Mouse (Mus musculus) liver, embryonic 14.5 days (tissue): ENCODE measurements at regions not wholly inside any gene's neighbourhood (a gene's known extent, or its start where the extent isn't known, plus 50 kb on each side); places are given as distances from the start of the nearest gene placed in this dataset.
"Not testable (repeated sequence)": the region's sequence is repeated elsewhere in the genome, so short reads cannot be mapped to it uniquely, and the experiment has no call there.

ENCODE experiments used
- ATAC-seq: fragments of 200-750 bp; cut with Nextera tagmentation; 2 replicates; pipeline ENCODE4 v1.8.0; 2017; ENCODE audit warnings: moderate number of reproducible peaks, mild to moderate bottlenecking, moderate library complexity; ENCODE audit not compliant: insufficient read depth
- DNase-seq, 3 experiments: peaks; one replicate each; pipeline ENCODE4 v3.0.0-alpha.2; 2012 to 2013; ENCODE audit warnings: low read depth in 3 of 3, low spot score in 3 of 3
- H3K27ac ChIP-seq: fragments of 300-500 bp; sonication (generic); 2 replicates; pipeline ENCODE4 v1.5.1; 2014; ENCODE audit warnings: moderate library complexity, mild to moderate bottlenecking, control low read depth, inconsistent platforms
- H3K27me3 ChIP-seq: fragments of 300-500 bp; sonication (generic); 2 replicates; pipeline ENCODE4 v1.6.1; 2014; ENCODE audit warnings: mild to moderate bottlenecking, low read length, moderate library complexity; ENCODE audit not compliant: control insufficient read depth, insufficient read depth
- H3K36me3 ChIP-seq: fragments of 300-500 bp; sonication (generic); replicated peaks from 2 replicates; pipeline ENCODE4 v1.6.1; 2014; ENCODE audit warnings: low read depth; ENCODE audit not compliant: control insufficient read depth, insufficient read depth
- H3K4me1 ChIP-seq, 2 experiments: fragments of 200-500 bp in 1 of 2; fragments of 300-500 bp in 1 of 2; sonication (generic) in 1 of 2; replicated peaks; 2 replicates each; pipeline ENCODE4 v1.6.1; 2012 to 2014; ENCODE audit warnings: antibody characterized with exemption in 1 of 2, inconsistent platforms in 1 of 2, low read length in 1 of 2; ENCODE audit not compliant: control insufficient read depth in 2 of 2, insufficient read depth in 2 of 2
- H3K4me2 ChIP-seq: fragments of 300-500 bp; sonication (generic); 2 replicates; pipeline ENCODE4 v1.6.1; 2014; ENCODE audit warnings: low read depth, mild to moderate bottlenecking, control low read depth, moderate library complexity
- H3K4me3 ChIP-seq, 2 experiments: fragments of 200-500 bp in 1 of 2; fragments of 300-500 bp in 1 of 2; sonication (generic) in 1 of 2; 2 replicates each; pipeline ENCODE4 v1.5.1; 2012 to 2014; ENCODE audit warnings: low read depth in 2 of 2, low read length in 2 of 2, mild to moderate bottlenecking in 2 of 2, control low read depth in 1 of 2, inconsistent platforms in 1 of 2, moderate library complexity in 1 of 2; ENCODE audit not compliant: insufficient read depth in 1 of 2
- H3K9ac ChIP-seq: fragments of 300-500 bp; sonication (generic); replicated peaks from 2 replicates; pipeline ENCODE4 v1.6.1; 2014; ENCODE audit warnings: mild to moderate bottlenecking, control low read depth, moderate library complexity
- H3K9me3 ChIP-seq: fragments of 300-500 bp; sonication (generic); 2 replicates; pipeline ENCODE4 v1.6.1; 2016; ENCODE audit warnings: low read length, mixed read lengths; ENCODE audit not compliant: control insufficient read depth
- CTCF ChIP-seq: IDR thresholded peaks from 2 replicates; pipeline ENCODE4 v1.5.1; 2016; ENCODE audit warnings: antibody characterized with exemption, low read depth, control low read depth
- EP300 ChIP-seq: IDR thresholded peaks from 2 replicates; pipeline ENCODE4 v1.6.1; 2016; ENCODE audit warnings: antibody characterized with exemption, low read depth
- WGBS: fragments of 180-500 bp; shearing (Covaris S2); extraction: QIAGEN DNeasy Blood & Tissue Kit; methylation state at CpG from one replicate; pipeline ENCODE4 v1.1.7; 2014; ENCODE audit not compliant: insufficient replicate concordance; 5-methylcytosine and 5-hydroxymethylcytosine counted together

DNA sequence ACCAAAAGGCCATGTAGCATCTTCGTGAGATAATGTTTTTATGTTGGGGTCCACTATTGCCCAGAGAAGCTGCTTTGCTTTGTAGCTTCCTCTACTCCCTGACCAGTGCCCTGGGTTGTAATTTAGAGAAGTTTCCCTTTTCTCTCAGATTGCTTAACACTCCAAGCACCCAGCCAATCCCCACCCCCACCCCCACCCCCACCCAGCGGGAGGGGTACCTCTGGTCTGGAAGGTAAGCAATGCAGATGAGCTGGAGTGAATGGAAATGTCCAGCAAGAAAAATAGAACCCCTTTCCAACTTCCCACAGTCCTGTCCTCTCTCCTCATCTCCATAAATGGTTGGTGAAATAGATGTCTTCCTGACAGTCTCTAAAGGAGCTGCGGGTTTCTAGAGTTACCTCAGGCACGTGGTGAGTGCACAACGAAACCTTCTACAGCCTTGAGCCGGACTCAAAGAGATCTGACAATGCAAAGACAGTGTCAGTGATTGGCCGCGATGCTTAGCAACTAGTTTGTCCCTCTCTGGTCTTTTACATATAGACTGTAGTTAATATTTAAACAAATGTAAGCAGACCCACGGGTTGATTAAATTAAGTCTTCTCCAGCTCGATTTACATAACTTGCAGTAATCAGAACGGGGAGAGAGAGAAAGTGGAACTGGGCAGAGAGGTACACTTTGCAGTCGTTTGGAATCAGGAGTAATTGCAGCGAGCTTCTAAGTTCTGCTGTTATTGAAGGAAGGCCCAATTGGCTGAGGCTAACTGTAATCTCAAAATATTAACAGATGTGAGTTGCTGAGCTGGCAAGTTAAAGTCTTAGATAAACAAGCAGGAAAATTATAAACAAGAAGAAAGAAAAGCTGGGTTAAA is 121.7 kb upstream of the Dapk1 start:
- Histone ChIP-seq H3K27ac (no peak overlapping the region), H3K36me3 (no peaks in the 10 kb centered on the region), H3K27me3 (no peaks in the 10 kb centered on the region), H3K9me3 (no peaks in the 10 kb centered on the region), H3K4me2 (peak overlapping the region; percentile 56), H3K4me1 (peaks cover 0 to 5% of the 10 kb centered on the region in 2 experiments; a peak in 2 of 4 replicates), H3K4me3 (peak overlapping the region in 1 of 2 experiments; percentile 11; a peak in 1 of 4 replicates), H3K9ac (no peak overlapping the region)
- DNase-seq (peak in 2 of 3 experiments; percentile 31 to 37), ATAC-seq (peak; percentile 70)
- TF ChIP-seq EP300 (no peak), CTCF (no peak)
- WGBS: 8% methylated on average over 13 of the region's 13 CpGs

DNA sequence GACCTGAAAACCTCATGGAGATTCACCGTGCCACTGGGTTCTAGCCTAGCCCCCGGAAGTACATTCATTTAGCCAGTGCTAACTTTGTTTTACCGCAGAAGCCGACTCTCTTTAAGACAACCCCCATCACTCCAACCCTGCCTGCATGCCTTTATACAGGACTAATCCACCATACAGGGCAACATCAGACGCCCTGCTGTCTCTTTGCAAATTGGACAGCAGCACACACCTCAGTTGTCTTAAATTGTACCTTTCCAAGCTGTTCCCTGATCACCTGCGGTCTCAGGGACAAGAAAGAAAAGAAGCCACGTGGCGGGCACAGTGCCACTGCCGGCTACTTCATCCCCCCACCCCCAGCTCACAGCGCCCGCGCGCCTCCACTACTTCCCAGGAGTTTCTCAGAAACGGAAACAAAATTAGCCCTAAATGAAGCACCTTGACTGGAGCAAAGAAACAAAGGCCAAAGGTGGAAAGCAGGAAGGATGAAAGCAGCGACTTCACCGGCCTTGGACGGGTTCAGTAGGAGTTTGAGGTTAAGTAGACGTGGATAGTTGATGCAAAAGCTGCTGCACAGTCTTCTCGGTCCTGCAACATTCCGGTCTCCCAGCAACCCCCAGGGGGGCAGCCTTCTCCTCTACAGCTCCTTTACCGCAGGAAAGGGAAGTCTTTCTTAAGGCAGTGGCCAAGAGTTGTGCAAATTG is 120.9 kb upstream of the Dapk1 start:
- no peak for DNase-seq
- H3K27ac ChIP-seq: no peak overlapping the region
- peaks cover 0 to 5% of the 10 kb centered on the region in 2 experiments; a peak in 2 of 4 replicates for H3K4me1 ChIP-seq
- peak overlapping the region; percentile 11 to 38; a peak in 3 of 4 replicates for H3K4me3 ChIP-seq
- no peak overlapping the region for H3K9ac ChIP-seq
- no peak for ATAC-seq
- no peaks in the 10 kb centered on the region for H3K9me3 ChIP-seq
- no peak for TF ChIP-seq CTCF
- TF ChIP-seq EP300: no peak
- 6% methylated on average over 21 of the region's 21 CpGs for WGBS
- H3K36me3 ChIP-seq: no peaks in the 10 kb centered on the region
- H3K27me3 ChIP-seq: no peaks in the 10 kb centered on the region
- peak overlapping the region; percentile 56 for H3K4me2 ChIP-seq

DNA sequence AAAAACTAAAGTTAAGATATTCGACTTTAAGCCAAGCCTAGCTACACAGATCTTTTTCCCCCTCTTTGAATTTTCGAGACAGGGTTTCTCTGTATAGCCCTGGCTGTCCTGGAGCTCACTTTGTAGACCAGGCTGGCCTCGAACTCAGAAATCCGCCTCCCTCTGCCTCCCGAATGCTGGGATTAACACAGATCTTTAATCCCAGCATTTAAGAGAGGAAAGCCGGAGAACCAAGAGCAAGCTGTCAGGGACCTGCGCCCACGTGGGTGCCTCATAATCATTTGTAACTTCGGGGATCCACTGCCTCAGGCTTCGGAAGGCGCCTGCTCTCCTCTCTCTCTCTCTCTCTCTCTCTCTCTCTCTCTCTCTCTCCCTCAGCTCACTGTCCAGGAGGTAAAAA is 120.3 kb upstream of the Dapk1 start:
- not testable (repeated sequence) for H3K36me3 ChIP-seq, DNase-seq, H3K4me3 ChIP-seq, H3K27ac ChIP-seq, ATAC-seq, H3K9me3 ChIP-seq, H3K4me1 ChIP-seq, H3K9ac ChIP-seq, H3K27me3 ChIP-seq
- 63% methylated on average over 11 of the region's 11 CpGs for WGBS
- peak overlapping the region; percentile 56 for H3K4me2 ChIP-seq

DNA sequence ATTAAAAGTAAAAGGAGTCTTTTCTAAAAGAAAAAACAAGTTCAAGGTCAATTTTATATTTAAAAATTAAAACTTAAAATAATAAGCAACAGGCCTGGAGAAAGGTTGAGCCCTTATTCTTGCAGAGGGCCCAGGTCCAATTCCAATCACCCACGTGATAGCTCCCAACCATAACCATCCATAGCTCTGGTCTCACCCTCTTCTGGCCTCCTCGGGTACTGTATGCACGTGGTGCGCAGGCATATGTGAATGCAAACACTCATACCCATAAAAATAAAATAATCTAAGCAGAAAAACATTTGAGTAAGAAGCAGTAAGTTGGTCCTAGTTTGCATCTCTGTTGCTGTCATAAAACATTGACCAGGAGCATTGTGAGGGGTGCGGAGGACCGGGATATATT is 119.8 kb upstream of the Dapk1 start:
- no peak for TF ChIP-seq EP300
- no peak for TF ChIP-seq CTCF
- H3K27me3 ChIP-seq: no peaks in the 10 kb centered on the region
- no peaks in the 10 kb centered on the region for H3K9me3 ChIP-seq
- H3K4me2 ChIP-seq: no peak overlapping the region
- no peak overlapping the region for H3K27ac ChIP-seq
- H3K4me3 ChIP-seq: no peak overlapping the region
- 76% methylated on average over 6 of the region's 6 CpGs for WGBS
- peaks cover 0 to 5% of the 10 kb centered on the region in 2 experiments; a peak in 2 of 4 replicates for H3K4me1 ChIP-seq
- H3K36me3 ChIP-seq: no peaks in the 10 kb centered on the region
- H3K9ac ChIP-seq: no peak overlapping the region
- ATAC-seq (no peak), DNase-seq (no peak)

DNA sequence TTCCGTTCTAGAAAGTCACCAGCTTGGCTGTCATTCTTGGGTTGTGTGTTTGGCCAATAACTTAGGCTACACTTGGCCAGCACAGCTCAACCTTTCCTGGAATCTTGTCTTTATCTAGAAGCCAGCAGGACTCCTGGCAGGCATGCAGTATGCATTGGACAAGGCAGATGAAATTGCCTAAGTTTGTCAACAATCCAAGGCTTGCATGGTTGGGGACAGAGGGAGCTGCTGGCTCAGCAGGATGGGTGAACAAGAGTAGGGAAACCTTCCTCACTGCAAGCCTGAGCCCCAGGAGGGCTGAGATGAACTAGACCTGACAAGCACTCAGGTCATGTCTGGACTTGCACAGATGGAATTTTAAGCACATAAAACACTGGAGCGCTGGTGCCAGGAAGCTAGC is 115.6 kb upstream of the Dapk1 start:
- H3K27me3 ChIP-seq: no peaks in the 10 kb centered on the region
- no peaks in the 10 kb centered on the region for H3K36me3 ChIP-seq
- no peak for ATAC-seq
- no peak overlapping the region for H3K9ac ChIP-seq
- no peaks in the 10 kb centered on the region for H3K9me3 ChIP-seq
- no peak overlapping the region for H3K4me2 ChIP-seq
- no peak overlapping the region for H3K27ac ChIP-seq
- TF ChIP-seq EP300: no peak
- TF ChIP-seq CTCF: no peak
- no peak overlapping the region for H3K4me3 ChIP-seq
- no peak for DNase-seq
- WGBS: 71% methylated on average over 2 of the region's 2 CpGs
- peaks cover 0 to 2% of the 10 kb centered on the region in 2 experiments; a peak in 1 of 4 replicates for H3K4me1 ChIP-seq
